Mouse (Mus musculus): ENCODE data around the gene Srgap2. TPM values are rescaled to one million over a fixed set of nuclear protein-coding genes. Genes with fewer than 3 reads are reported as not detected.
A peak's percentile ranks its signal among the peaks of the same experiment; 100 is the strongest.

Gene Srgap2
- total RNA-seq, 2 experiments from 2014 or later: 82.7 to 83.7 TPM

DNA sequence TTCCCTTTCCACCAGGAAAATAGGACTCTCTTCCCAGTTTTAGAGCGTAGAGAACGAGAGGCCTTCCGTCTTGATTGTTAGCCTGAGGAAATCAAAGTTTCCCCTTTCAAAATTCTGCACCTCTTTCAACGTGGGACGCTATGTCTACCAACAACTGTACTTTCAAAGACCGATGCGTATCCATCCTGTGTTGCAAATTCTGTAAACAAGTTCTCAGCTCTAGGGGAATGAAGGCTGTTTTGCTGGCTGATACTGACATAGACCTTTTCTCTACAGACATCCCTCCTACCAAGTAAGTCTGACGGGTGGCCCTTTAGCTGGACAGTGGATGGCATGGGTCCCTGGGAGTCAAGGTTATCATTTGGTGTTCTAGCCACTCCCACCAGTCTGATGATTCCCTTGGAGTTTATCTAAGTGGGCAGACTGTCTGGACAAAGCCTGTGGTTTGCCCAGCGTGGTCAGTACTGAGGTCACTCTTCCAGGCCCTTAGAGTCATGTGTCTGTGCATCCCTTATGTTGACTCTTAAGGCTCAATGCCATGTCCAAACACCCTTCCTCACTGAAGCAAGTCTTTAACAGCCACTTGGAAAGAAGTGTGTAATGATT is 1.5 kb upstream of the Srgap2 start:
- no peak for DNase-seq (ENCODE audit: low spot score in 2 of 2)
- intact Hi-C loops (cut with DNase I): loop anchor here (5.0 kb wide), 3 partner anchors 96 to 236 kb away; no protein-coding TSS in a partner anchor

DNA sequence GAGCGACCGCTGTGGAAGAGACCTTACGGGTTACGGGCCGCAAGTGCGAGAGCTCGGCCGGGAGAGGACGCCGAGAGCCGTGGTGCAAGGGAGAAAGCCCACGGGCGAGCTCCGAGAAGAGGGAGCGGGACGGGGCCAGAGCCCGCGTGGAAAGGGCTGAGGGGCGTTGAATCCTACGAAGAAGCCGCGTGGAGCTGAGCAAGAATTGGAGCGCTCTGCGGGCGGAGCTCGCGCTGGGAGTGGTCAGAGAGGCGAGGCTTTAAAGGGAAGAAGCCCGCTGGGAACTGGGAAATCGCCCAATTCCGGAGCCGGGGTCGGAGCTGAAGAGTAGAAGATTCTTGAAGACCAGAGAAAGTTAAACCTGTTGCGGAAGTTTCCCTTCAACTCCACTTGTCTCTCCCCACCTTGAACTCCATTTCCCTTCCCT is 942 bp upstream of the Srgap2 start:
- peak; percentile 26 to 43 for DNase-seq (ENCODE audit: low spot score in 2 of 2)
- intact Hi-C loops (cut with DNase I): loop anchor here (5.0 kb wide), 3 partner anchors 96 to 236 kb away; no protein-coding TSS in a partner anchor

DNA sequence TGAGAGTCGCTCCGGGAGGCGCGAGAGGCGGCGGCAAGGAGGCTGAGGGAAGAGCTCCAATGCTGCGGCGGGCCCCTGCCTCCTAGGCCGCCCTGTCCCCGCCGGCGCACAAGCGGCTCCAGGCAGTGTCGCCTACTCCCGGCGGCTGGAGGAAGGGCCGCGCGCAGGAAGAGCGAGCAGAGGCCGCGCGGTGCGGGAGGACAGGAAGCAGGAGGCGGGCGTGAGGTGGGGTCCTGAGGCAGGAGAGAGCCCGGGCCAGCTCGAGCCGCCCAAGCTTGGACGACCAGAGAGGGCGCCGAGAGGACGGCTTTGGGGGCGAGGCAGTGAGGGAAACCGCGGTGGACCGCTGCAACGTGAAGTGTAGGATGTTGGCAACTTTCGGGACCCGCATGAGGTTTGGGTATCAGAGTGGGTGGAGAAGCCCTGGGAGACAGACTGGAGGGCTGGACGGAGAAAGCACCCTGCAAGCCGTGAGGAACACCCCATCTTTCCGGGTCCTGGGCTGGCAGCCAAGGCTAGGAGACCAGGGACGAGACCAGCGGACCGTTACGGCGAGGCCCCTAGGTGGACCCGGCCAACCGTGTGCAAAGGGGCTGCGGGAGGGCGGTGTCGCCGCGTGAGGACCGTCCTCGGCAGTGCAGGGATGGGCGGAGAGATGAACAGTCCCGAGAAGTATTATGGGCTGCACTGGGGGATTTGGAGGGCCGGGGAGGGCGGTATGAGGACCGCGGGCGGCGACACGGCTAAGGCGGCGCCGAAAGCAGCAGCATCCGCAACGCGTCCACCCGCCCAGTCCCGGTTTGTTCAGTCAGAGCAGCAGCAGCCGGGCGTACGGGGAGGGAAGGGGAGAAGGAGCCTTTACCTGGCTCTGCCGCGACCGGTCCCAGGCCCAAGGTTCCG is 531 bp downstream of the Srgap2 start:
- peak; percentile 65 to 69 for DNase-seq (ENCODE audit: low spot score in 2 of 2)
- intact Hi-C loops (cut with DNase I): loop anchor here (5.0 kb wide), 3 partner anchors 94 to 234 kb away; no protein-coding TSS in a partner anchor

DNA sequence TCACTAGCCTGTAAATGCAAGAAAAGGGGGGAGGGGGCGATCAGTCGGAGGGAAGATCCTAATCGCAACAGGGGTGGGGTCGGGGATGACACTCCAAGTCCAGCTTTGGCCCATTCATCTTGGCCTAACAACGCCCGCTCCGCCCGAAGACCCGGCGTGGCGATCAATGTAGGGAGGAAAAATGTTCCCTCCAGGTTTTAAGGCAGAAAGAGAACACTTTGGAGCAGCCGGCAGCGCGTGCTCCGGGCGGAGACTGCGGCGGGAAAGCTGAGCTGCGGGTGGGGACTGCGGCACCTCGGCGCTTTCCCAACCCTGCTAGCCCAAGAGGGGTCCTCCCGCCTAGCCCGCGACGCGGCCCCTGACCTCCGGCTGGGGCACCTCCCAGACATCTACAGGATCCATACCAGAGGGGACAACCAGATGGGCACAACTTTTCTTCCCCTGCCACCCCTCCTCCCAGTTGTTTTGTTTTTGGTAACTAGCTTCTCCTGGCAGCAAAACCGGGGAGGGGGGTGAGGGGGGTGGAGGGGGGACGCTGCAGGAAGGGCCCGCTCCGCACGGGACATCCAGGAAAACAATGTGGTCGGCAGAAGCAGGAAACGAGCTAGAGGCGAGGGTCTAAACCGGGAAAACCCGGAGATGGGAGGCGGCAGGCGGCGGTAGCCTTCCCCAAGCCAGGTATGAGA is 1.4 kb downstream of the Srgap2 start:
- intact Hi-C loops (cut with DNase I): loop anchor here (5.0 kb wide), 3 partner anchors 93 to 233 kb away; no protein-coding TSS in a partner anchor
- DNase-seq (ENCODE audit: low spot score in 2 of 2): peak; percentile 47 to 57

DNA sequence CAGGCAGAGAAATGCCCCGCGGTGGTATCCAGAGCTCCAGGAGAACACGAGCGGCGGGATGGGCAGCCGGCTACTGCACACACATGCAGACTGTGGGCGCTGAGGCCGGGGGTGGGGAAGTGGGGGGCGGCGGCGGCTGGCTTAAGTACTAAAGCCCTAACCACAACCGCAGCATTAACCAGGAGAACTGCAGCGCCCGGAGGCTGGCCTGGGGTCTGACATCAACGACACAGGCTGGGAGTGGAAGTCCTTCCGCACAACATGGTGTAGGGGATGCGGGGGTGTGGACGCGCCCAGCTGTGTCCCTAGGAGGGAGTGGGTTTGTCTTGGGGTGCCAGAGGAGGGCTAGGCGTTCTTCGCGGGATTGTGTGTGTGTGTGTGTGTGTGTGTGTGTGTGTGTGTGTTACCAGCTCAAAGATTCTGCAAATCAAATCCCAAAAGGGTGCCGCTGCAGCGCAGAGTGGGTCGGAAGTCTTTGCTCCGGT is 2.0 kb downstream of the Srgap2 start:
- DNase-seq (ENCODE audit: low spot score in 2 of 2): peak; percentile 57 to 60
- intact Hi-C loops (cut with DNase I): loop anchor here (5.0 kb wide), 3 partner anchors 93 to 233 kb away; no protein-coding TSS in a partner anchor

DNA sequence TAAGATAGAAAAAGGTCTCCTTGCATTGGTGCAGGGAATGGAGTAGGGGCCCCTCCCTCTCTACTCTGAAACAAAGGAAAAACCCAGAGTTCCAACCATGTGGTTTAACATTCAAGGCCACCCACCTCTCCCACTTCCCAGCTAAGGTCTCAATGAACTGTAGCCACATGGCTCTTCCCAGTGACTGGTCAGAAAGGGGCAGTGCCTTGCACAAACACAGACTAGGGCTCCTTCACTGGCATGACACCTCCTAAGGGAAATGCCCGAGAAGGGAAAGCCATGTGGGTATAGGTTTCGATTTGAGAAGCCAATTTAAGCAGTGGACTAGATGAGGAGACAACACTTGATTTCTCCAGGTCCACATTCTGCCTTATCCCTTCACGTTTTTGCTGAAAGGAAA is 3.4 kb downstream of the Srgap2 start:
- DNase-seq (ENCODE audit: low spot score in 2 of 2): peak in 1 of 2 experiments; percentile 24
- intact Hi-C loops (cut with DNase I): no loop called here

DNA sequence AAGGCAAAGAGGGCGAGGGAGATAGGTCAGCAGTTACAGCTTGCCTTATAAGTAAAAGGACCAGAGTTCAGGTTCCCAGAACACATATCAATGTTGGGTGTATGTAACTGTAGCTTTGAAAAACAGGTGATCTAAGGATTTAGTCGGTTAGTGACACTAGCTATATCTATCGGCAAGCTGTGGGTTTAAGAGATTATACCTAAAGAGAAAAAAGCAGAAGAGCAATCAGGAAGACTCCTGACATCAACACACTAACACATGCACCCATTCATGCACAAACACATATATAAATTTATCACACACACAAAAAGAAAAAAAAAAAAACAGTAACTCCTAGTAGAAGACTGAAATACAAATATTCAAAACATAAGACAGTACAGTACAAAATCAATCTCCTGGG is 10.6 kb downstream of the Srgap2 start:
- DNase-seq (ENCODE audit: low spot score in 2 of 2): no peak
- intact Hi-C loops (cut with DNase I): no loop called here

DNA sequence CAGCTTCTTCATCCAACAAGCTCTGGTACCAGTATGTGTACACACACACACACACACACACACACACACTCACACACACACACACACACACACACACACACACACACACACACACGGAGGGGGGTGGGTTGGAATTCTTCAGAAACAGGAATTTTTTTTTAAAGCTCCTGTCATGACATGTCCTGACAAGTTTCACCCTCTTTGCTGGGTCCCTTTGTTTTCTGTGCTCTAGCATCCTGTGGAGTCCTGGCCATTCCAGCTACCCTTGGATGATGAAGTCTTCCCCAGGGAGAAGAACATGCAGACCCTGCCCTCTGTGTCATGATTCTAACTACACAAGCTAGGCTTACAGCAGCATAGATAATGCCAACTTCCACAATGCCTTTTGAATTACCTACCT is 13.0 kb downstream of the Srgap2 start:
- no peak for DNase-seq (ENCODE audit: low spot score in 2 of 2)
- intact Hi-C loops (cut with DNase I): no loop called here

DNA sequence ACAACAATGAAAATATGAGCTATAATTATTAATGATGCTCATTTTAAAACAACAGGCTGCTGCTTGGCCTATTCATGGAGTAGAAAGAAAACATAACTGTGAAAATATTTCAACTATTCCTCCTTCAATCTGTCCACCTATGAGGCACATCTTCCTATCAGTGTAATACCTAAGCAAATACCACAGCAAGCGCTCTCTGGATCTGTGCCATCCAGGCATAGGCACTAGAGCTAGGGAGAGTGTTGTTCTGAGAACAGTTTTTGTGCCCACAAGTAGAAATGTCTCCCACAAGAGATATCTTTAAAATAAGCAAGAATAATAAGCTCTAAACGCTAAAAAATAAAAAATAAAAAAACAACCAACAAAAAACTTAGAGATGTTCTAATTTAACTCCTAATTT is 14.0 kb downstream of the Srgap2 start:
- intact Hi-C loops (cut with DNase I): no loop called here
- DNase-seq (ENCODE audit: low spot score in 2 of 2): no peak

DNA sequence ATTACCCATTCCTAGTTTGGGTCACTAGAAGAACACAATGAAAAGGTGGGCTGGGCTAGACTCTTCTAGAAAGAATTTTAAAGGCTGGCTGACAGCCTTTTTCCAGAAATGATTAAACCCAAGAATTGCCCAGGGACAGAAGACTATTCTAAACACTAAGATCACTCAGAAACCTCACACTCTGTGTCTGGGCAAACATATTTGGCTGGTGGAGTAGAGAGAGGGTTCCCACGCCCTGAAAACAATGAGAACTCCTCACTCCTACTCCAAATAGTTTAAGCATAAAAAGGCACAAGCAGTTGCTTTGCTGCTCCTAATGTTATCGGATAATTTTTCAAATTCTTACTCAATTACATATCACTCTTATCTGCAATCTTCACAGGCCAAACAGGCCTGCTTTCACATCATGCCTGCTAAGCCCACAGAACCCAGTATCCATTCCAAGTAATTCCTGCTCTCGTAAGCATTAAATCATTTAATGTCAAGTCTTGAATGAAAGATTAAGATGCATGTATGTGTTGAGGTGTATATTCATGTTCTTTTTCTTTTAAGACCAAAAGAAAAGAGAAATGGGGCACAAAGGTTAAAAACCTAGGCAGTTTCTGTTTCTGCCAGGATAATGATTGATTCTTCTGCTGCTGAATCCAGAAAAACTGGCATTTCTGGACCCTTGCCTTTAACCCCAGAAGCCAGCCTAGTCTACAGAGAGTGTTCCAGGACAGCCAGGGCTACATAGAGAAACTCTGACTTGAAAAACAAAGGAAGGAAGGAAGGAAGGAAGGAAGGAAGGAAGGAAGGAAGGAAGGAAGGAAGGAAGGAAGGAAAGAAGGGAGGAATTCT is 15.3 kb downstream of the Srgap2 start:
- intact Hi-C loops (cut with DNase I): no loop called here
- no peak for DNase-seq (ENCODE audit: low spot score in 2 of 2)

DNA sequence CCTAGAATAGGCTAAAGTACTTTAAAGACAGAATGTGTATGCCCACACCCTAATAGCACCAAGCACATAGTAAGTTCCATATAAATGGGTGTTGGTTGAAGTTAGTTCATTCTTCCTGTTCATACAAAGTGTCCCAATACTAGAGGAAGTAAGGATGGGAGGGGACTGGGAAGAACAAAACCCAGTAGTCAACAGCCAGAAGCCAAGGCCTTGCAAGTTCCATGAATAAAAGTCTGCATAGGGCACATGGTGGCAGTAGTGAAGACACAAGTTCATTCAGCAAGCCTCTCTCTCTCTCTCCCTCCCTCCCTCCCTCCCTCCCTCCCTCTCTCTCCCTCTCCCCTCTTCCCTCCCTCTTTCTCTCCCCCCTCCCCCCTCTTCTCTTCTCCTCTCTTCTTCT is 16.0 kb downstream of the Srgap2 start:
- no peak for DNase-seq (ENCODE audit: low spot score in 2 of 2)
- intact Hi-C loops (cut with DNase I): no loop called here

DNA sequence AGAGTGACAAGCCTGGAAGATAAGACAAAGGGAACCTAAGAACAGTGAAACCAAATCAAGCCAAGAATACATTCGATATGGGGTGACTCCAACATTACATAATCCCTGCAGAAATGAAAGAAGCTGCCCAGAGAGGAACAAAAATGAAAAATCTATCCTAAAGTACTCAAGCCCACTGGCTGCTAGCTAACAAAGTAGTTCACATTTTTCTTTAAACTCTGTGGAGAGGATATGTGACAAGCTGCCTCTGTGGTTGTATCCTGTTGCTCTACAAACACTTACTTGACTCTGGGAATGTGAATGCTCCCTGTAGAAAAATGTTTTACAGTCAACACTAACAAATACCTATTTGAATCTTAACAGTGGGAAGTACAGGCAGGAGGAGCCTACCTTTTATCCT is 25.5 kb downstream of the Srgap2 start:
- no peak for DNase-seq (ENCODE audit: low spot score in 2 of 2)
- intact Hi-C loops (cut with DNase I): no loop called here

DNA sequence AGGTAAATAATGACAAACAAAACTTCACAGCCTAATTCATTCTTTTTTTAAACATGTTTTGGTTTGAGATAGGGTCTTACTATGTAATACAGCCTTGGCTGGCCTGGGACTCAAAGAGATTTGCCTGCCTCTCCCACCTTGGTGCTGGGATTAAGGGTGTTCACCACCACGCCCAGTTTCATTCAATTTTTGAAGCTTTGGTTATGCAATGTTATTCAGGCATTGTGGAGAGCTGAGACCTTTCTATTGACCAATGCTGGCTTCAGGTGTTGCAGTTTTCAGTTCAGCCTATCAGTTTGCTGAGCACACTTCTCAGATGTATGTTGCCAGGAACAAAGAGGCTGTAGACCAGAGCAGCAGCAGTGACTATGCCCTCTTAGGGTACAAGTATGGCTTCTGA is 28.9 kb downstream of the Srgap2 start:
- DNase-seq (ENCODE audit: low spot score in 2 of 2): no peak
- intact Hi-C loops (cut with DNase I): no loop called here

DNA sequence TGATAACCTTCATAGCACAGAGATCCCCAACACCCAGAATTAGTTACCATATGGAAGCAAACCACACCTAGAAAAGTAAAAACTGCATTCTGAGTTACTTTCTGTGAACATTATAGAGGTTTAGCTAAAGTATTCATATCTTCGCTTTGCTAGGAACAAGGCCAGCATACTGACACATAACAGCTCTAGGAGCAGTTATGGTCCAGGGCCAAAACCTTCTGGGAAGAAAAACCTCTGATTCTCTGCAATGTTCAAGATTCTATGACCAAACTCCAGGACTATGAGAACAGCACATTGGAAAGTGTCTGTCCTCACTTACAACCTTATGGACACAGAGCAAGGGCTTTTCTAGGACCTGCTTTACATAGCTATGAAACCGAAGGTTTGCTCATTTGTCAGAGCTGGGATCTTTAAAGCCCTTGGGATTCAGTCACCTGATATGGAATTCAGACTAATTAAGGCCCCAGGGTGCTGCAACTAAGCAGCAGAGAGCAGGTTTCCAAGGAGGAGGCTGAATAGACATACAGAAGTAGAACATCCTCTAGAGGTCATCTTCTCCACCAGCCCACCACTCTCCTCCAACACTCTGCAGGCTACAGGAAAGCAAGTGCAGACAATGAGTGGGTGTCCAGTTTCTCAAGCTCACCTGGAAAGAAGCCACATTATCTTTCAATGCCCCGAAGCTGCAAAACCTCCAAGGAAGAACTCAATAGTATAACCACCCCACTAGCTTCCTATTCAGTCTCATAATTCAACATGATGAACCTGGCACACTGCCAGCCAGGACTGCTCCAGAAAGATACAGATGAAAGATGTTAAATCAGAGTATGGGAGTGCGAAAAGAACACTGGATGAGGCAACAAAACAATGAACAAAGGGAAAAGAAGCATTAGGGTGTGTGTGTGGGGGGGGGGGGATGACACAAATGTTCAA is 32.9 kb downstream of the Srgap2 start:
- intact Hi-C loops (cut with DNase I): loop anchor here (5.0 kb wide), 1 partner anchor 62 kb away; no protein-coding TSS in a partner anchor
- DNase-seq (ENCODE audit: low spot score in 2 of 2): peak in 1 of 2 experiments; percentile 43

DNA sequence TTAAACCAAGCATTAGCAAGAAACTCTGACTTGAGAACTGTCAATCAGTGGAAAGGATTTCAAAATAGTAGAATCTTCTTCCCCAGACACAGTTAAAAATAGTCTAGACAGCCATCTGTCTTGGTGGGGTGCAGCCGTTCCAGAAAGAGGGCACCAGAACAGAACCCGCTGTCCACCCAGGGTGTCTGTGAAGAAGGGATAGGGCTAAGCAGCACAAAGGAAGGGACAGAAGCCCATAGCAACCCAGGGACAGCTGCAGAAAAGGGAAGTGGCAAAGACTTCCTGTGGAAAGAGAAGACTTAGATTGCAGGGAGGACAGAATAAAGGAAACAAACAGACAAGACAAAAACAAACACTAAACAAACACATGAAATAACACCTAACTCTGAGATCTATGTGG is 34.8 kb downstream of the Srgap2 start:
- intact Hi-C loops (cut with DNase I): loop anchor here (5.0 kb wide), 1 partner anchor 60 kb away; no protein-coding TSS in a partner anchor

DNA sequence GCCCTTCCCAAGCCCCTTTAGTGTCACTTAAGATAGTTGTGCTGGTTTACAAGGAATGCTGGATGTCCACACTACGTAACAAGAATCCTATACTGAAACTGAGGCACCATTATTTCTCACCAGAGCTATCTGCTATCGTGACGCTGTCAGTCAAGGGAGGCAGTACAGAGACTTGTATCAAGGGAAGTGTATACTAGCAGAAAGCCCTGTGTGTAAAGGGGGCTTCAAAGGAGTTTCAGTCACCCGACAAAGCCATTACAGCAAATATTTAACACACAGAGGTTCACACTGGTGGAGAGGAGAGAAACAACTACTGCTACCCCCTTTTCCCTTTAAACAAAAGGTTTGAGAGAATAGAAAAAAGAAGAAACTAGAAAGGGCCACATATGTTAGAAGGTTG is 35.6 kb downstream of the Srgap2 start:
- DNase-seq (ENCODE audit: low spot score in 2 of 2): no peak
- intact Hi-C loops (cut with DNase I): loop anchor here (5.0 kb wide), 1 partner anchor 59 kb away; no protein-coding TSS in a partner anchor

More for the DNA sequence above, 34.8 kb downstream of the Srgap2 start:
- peak; percentile 28 to 55 for DNase-seq (ENCODE audit: low spot score in 2 of 2)

DNA sequence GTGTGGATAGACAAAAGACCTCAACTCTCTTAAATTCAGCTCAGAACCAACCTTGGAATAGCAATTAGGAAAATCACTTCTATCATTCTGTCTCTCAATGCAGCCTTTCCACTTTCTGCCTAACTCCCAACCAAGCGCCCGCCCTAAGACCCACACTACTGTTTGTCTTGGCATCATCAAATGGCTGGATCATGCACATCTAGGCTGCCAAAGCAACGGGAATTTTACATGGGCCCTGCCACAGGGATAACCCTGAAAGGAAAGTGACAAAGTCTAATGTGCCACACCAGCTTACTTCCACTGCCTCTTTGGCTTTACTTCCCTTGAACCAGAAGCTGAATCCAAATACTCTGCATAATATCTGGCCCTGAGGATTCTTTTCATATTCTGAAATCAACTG is 37.8 kb downstream of the Srgap2 start:
- intact Hi-C loops (cut with DNase I): no loop called here

More for the DNA sequence above, 37.8 kb downstream of the Srgap2 start:
- no peak for DNase-seq (ENCODE audit: low spot score in 2 of 2)
